In genomic region chr15:38373797-38374196, GRCm38 (mm10) we compare ENCODE assay signal across 8 mouse cellular contexts.
A peak's percentile ranks its signal among the peaks of the same experiment; 100 is the strongest.
DNase-seq lines count a peak whose midpoint lies in the region; ATAC-seq and TF ChIP-seq lines count a peak whose summit lies in the region.

No protein-coding gene starts in this region.

- no peaks in the 10 kb centered on the region for H3K9me3 ChIP-seq in intestine, embryonic 16.5 days (ENCODE audit: control insufficient read depth, low read length)
- no peaks in the 10 kb centered on the region for H3K9me3 ChIP-seq in limb, embryonic 15.5 days
- no peaks in the 10 kb centered on the region for H3K9me3 ChIP-seq in midbrain, embryonic 14.5 days (ENCODE audit: control insufficient read depth, low read length)

- peak; percentile 89 for DNase-seq in adrenal gland, postnatal 25 days
- DNase-seq in embryo, embryonic 11 days, result peak; percentile 76
- DNase-seq in midbrain, embryonic 14.5 days, result peak; percentile 74
- DNase-seq in spleen, adult 2 months (ENCODE audit: low read depth in 1 of 2, low spot score in 2 of 2), result peak in 1 of 2 experiments; percentile 24
- DNase-seq in T-cell, adult 2 months (ENCODE audit: low spot score), result no peak

- 3% methylated on average over 21 of the region's 21 CpGs for WGBS in intestine, embryonic 16.5 days
- 13% methylated on average over 16 of the region's 21 CpGs for WGBS in limb, embryonic 15.5 days
- WGBS in midbrain, embryonic 14.5 days, result 3% methylated on average over 21 of the region's 21 CpGs
- 17% methylated on average over 13 of the region's 21 CpGs for WGBS in spleen, adult 2 months

- no peaks in the 10 kb centered on the region for H3K27me3 ChIP-seq in intestine, embryonic 16.5 days (replicated peaks; ENCODE audit: control insufficient read depth, insufficient read depth, low read length)
- no peaks in the 10 kb centered on the region for H3K27me3 ChIP-seq in limb, embryonic 15.5 days
- no peaks in the 10 kb centered on the region for H3K27me3 ChIP-seq in midbrain, embryonic 14.5 days (ENCODE audit: control insufficient read depth, insufficient read depth, low read length)
- no peaks in the 10 kb centered on the region for H3K27me3 ChIP-seq in spleen, adult 2 months (ENCODE audit: control insufficient read depth, insufficient read depth, low read length)

- TF ChIP-seq POLR2A in spleen, adult 2 months (IDR thresholded peaks at IDR 0.05; ENCODE audit: low read depth, low read length), result no peak

- TF ChIP-seq CTCF in spleen, adult 2 months (IDR thresholded peaks at IDR 0.05; ENCODE audit: extremely low read depth, insufficient read depth, insufficient read length, insufficient replicate concordance), result no peak

- peak overlapping the region; percentile 33 for H3K4me3 ChIP-seq in intestine, embryonic 16.5 days (ENCODE audit: low read length)
- peak overlapping the region; percentile 21 for H3K4me3 ChIP-seq in limb, embryonic 15.5 days
- H3K4me3 ChIP-seq in midbrain, embryonic 14.5 days (replicated peaks; ENCODE audit: low read depth, low read length), result peak overlapping the region; percentile 18
- H3K4me3 ChIP-seq in spleen, adult 2 months (ENCODE audit: extremely low read depth, insufficient read depth, insufficient read length), result no peak overlapping the region

- peak; percentile 93 for ATAC-seq in granulocyte monocyte progenitor cell, adult 5-6 weeks (replicated peaks; ENCODE audit: poor library complexity, severe bottlenecking)
- peak; percentile 91 for ATAC-seq in intestine, embryonic 16.5 days
- ATAC-seq in limb, embryonic 15.5 days (ENCODE audit: insufficient number of reproducible peaks, low FRiP score, low TSS enrichment, low read depth), result peak; percentile 44; the same call in 1 of the 2 replicates
- peak; percentile 17; the same call in 1 of the 2 replicates for ATAC-seq in midbrain, embryonic 14.5 days (ENCODE audit: low FRiP score, low TSS enrichment)

- H3K4me2 ChIP-seq in intestine, embryonic 16.5 days (ENCODE audit: low read depth, low read length), result peak overlapping the region; percentile 59
- peak overlapping the region; percentile 47 for H3K4me2 ChIP-seq in limb, embryonic 15.5 days
- H3K4me2 ChIP-seq in midbrain, embryonic 14.5 days (ENCODE audit: low read length), result peak overlapping the region; percentile 53

- H3K9ac ChIP-seq in intestine, embryonic 16.5 days (ENCODE audit: low read depth, low read length), result peak overlapping the region; percentile 66
- H3K9ac ChIP-seq in limb, embryonic 15.5 days, result no peak overlapping the region
- peak overlapping the region; percentile 34 for H3K9ac ChIP-seq in midbrain, embryonic 14.5 days (replicated peaks; ENCODE audit: low read length)

- no peaks in the 10 kb centered on the region for H3K36me3 ChIP-seq in intestine, embryonic 16.5 days (ENCODE audit: control insufficient read depth, insufficient read depth, low read length)
- H3K36me3 ChIP-seq in limb, embryonic 15.5 days, result no peaks in the 10 kb centered on the region
- no peaks in the 10 kb centered on the region for H3K36me3 ChIP-seq in midbrain, embryonic 14.5 days (ENCODE audit: control insufficient read depth, insufficient read depth, low read length)
- H3K36me3 ChIP-seq in spleen, adult 2 months (ENCODE audit: control insufficient read depth, insufficient read depth, low read length), result no peaks in the 10 kb centered on the region

- H3K4me1 ChIP-seq in intestine, embryonic 16.5 days (ENCODE audit: control insufficient read depth, insufficient read depth, low read length), result peaks cover 20% of the 10 kb centered on the region
- H3K4me1 ChIP-seq in limb, embryonic 15.5 days, result peaks cover 20% of the 10 kb centered on the region
- no peaks in the 10 kb centered on the region for H3K4me1 ChIP-seq in midbrain, embryonic 14.5 days (ENCODE audit: control insufficient read depth, insufficient read depth, low read length)
- H3K4me1 ChIP-seq in spleen, adult 2 months (ENCODE audit: control insufficient read depth, insufficient read depth, insufficient read length), result peaks cover 3% of the 10 kb centered on the region; the same call in 1 of the 2 replicates

- H3K27ac ChIP-seq in intestine, embryonic 16.5 days (ENCODE audit: low read length), result peak overlapping the region; percentile 74
- peak overlapping the region; percentile 63; the same call in 1 of the 2 replicates for H3K27ac ChIP-seq in limb, embryonic 15.5 days
- H3K27ac ChIP-seq in midbrain, embryonic 14.5 days (replicated peaks; ENCODE audit: low read depth, low read length), result 0 out of 2 replicates have a peak overlapping the region, but pooled peaks have one; percentile 6
- 0 out of 2 replicates have a peak overlapping the region, but pooled peaks have one; percentile 5 for H3K27ac ChIP-seq in spleen, adult 2 months (ENCODE audit: insufficient read depth, low read length)

Comparison
In these comparisons a context has a peak if more than half of its experiments do, and no peak if none do; other contexts are left out.
1. ATAC-seq: peak in every context shown above with its lines; median percentile 93 in granulocyte monocyte progenitor cell, adult 5-6 weeks; 91 in intestine, embryonic 16.5 days; 44 in limb, embryonic 15.5 days; 17 in midbrain, embryonic 14.5 days.
2. H3K27ac ChIP-seq: peak in every context shown above with its lines; median percentile 74 in intestine, embryonic 16.5 days; 63 in limb, embryonic 15.5 days; 6 in midbrain, embryonic 14.5 days; 5 in spleen, adult 2 months.